Mouse (Mus musculus): ENCODE data around the gene Tfeb.

- TF ChIP-seq TCF12 (IDR thresholded peaks at IDR 0.05; ENCODE audit: low read depth, low read length): no peak
- TF ChIP-seq CTCF (conservative IDR thresholded peaks at IDR 0.05 in 1 of 2, IDR thresholded peaks at IDR 0.05 in 1 of 2; ENCODE audit: low read depth in 2 of 2, low read length in 2 of 2): 0 out of 4 replicates have a peak, but pooled peaks of 1 of the 2 experiments have one; percentile 16
- TF ChIP-seq POLR2A (IDR thresholded peaks at IDR 0.05; ENCODE audit: low read depth, low read length): no peak
- no peak for TF ChIP-seq NELFE (IDR thresholded peaks at IDR 0.05; ENCODE audit: low read depth, low read length)
Observed at GRCm38 (mm10) chr17:47803662-47804061, 66.8 kb downstream of the Tfeb start.

Measured in CH12.LX (cell line).